Mouse (Mus musculus) cerebellum, adult 2 months (tissue): ENCODE measurements at regions not wholly inside any gene's neighbourhood (a gene's known extent, or its start where the extent isn't known, plus 50 kb on each side); places are given as distances from the start of the nearest gene placed in this dataset.

Experiments used
- CTCF ChIP-seq: fragments of 200-500 bp; IDR thresholded peaks from 2 replicates; pipeline ENCODE4 v1.5.1; 2011; ENCODE audit warnings: low read depth, mild to moderate bottlenecking, control low read depth, low read length, moderate library complexity, borderline replicate concordance; ENCODE audit not compliant: insufficient read depth
- POLR2A ChIP-seq: fragments of 200-500 bp; IDR thresholded peaks from 2 replicates; pipeline ENCODE4 v1.6.1; 2011; ENCODE audit warnings: low read length, control low read depth, borderline replicate concordance; ENCODE audit not compliant: insufficient read depth

DNA sequence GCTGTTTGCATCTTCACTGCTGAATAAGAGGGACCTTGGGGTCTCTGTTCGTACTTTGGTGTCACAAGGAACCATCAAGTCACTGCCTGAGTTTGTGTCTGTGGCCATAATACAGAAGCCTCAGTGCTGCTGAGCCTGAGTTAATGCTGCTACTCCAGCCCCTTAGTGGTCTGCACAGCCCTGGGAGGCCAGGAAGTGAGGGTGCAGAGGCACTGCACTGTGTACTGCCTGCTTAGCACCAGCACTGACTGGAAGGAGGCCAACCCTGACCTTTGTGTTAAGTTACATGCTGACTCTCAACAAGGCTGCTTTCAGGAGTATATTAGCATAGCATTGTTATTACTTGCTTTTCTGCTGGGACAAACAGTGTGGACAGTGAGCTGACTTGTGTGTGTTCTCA is 86.9 kb upstream of the Tmtc1 start:
- TF ChIP-seq POLR2A, result no peak
- TF ChIP-seq CTCF, result no peak
